Mouse (Mus musculus) liver, postnatal 0 days (tissue): ENCODE results near the gene Gm7075.

ENCODE experiments used
- CTCF ChIP-seq: sonication (generic); IDR thresholded peaks from 2 replicates; pipeline ENCODE4 v1.5.1; 2016; ENCODE audit warnings: antibody characterized with exemption, low read depth
- EP300 ChIP-seq: IDR thresholded peaks from 2 replicates; pipeline ENCODE4 v1.6.1; 2016; ENCODE audit warnings: antibody characterized with exemption, low read depth, mild to moderate bottlenecking

GRCm38 (mm10) chr10:63439694-63440228 is 18.2 kb upstream of the Gm7075 start:
- TF ChIP-seq CTCF: no peak
- TF ChIP-seq EP300: no peak
